Mouse (Mus musculus) T-helper 1 cell (primary cell): Measurements from ENCODE around the gene C2cd5.
"Not testable (repeated sequence)": the region's sequence is repeated elsewhere in the genome, so short reads cannot be mapped to it uniquely, and the experiment has no call there.

Source experiments
- in situ Hi-C: fragments of 300-600 bp; cut with MboI, MseI; formaldehyde crosslinking; loops from one replicate; pipeline ENCODE4 v1.15.1; 2025; ENCODE audit warnings: high pct_unique_total_duplicates

The C2cd5 gene

GRCm38 (mm10) chr6:142985561-142986238 is 114.2 kb downstream of the C2cd5 start:
- in situ Hi-C loops: not testable (repeated sequence)

GRCm38 (mm10) chr6:142979665-142980660 is 120.0 kb downstream of the C2cd5 start:
- in situ Hi-C loops: no loop called here

GRCm38 (mm10) chr6:142977221-142977620 is 122.7 kb downstream of the C2cd5 start:
- in situ Hi-C loops: no loop called here

- in situ Hi-C loops: no loop called here
Measured at GRCm38 (mm10) chr6:142973289-142973688, 126.7 kb downstream of the C2cd5 start.

GRCm38 (mm10) chr6:142972205-142972604 is 127.7 kb downstream of the C2cd5 start:
- in situ Hi-C loops: no loop called here

GRCm38 (mm10) chr6:142967407-142967806 is 132.5 kb downstream of the C2cd5 start:
- in situ Hi-C loops: no loop called here

GRCm38 (mm10) chr6:142964531-142965385 is 135.2 kb downstream of the C2cd5 start:
- in situ Hi-C loops: loop anchor here (5.0 kb wide), 1 partner anchor 42 kb away; no protein-coding TSS in a partner anchor

GRCm38 (mm10) chr6:142964076-142964530 is 135.8 kb downstream of the C2cd5 start, which contains the start of gene St8sia1:
TSS of gene St8sia1 (minus strand) at chr6:142964452.
- in situ Hi-C loops: loop anchor here (5.0 kb wide), 1 partner anchor 42 kb away; no protein-coding TSS in a partner anchor

- in situ Hi-C loops: loop anchor here (5.0 kb wide), 1 partner anchor 41 kb away; no protein-coding TSS in a partner anchor
Measured at GRCm38 (mm10) chr6:142963480-142964075, 136.4 kb downstream of the C2cd5 start.

- in situ Hi-C loops: loop anchor here (5.0 kb wide), 1 partner anchor 41 kb away; no protein-coding TSS in a partner anchor
Measured at GRCm38 (mm10) chr6:142962881-142963280, 137.1 kb downstream of the C2cd5 start.

- in situ Hi-C loops: loop anchor here (5.0 kb wide), 1 partner anchor 40 kb away; no protein-coding TSS in a partner anchor
Measured at GRCm38 (mm10) chr6:142962476-142962875, 137.5 kb downstream of the C2cd5 start.

- in situ Hi-C loops: loop anchor here (5.0 kb wide), 1 partner anchor 40 kb away; no protein-coding TSS in a partner anchor
Measured at GRCm38 (mm10) chr6:142961721-142962455, 138.1 kb downstream of the C2cd5 start.
